Mouse (Mus musculus) bone marrow, adult 2 months (tissue): ENCODE measurements around the gene Gm49373. TPM values are rescaled to one million over a fixed set of nuclear protein-coding genes. Genes with fewer than 3 reads are reported as not detected.

ENCODE experiments used
- H3K27ac ChIP-seq: fragments of 200-500 bp; 2 replicates; pipeline ENCODE4 v1.5.1; 2012; ENCODE audit warnings: low read depth, mild to moderate bottlenecking, control low read depth, inconsistent platforms, low read length; ENCODE audit not compliant: control insufficient read depth, poor library complexity, insufficient read depth
- H3K4me1 ChIP-seq: fragments of 200-500 bp; 2 replicates; pipeline ENCODE4 v1.6.1; 2011; ENCODE audit warnings: low read length; ENCODE audit not compliant: control insufficient read depth, insufficient read depth
- H3K4me3 ChIP-seq: fragments of 200-500 bp; replicated peaks from 2 replicates; pipeline ENCODE3; 2011; ENCODE audit warnings: mild to moderate bottlenecking, low read depth, low read length, control low read depth; ENCODE audit not compliant: control insufficient read depth
- CTCF ChIP-seq: fragments of 200-500 bp; IDR thresholded peaks from 2 replicates; pipeline ENCODE4 v1.5.1; 2011; ENCODE audit warnings: low read length, control low read depth; ENCODE audit not compliant: control insufficient read depth, insufficient read depth
- POLR2A ChIP-seq: fragments of 200-500 bp; IDR thresholded peaks from 2 replicates; pipeline ENCODE4 v1.6.1; 2011; ENCODE audit warnings: low read depth, mild to moderate bottlenecking, control low read depth, low read length, borderline replicate concordance; ENCODE audit not compliant: control insufficient read depth
- WGBS: fragments of 180-500 bp; shearing (Covaris S2); methylation state at CpG from one replicate; pipeline ENCODE4 v1.1.7; 2018; 5-methylcytosine and 5-hydroxymethylcytosine counted together
- polyA plus RNA-seq: library from polyadenylated mRNA; stranded (reverse); fragments of >200 nt; gene quantifications from 2 replicates; pipeline ENCODE4 v1.2.4, GENCODE M21; 2011; ENCODE audit warnings: low replicate concordance; ENCODE audit not compliant: missing spikeins, insufficient read depth, insufficient read length

Gene Gm49373
- polyA plus RNA-seq, 1 experiment, result 1.7 TPM

- peaks cover 7% of the 10 kb centered on the region; the same call in 1 of the 2 replicates for H3K4me1 ChIP-seq
- TF ChIP-seq POLR2A (no peak), CTCF (no peak)
- WGBS, result 70% methylated on average over 2 of the region's 2 CpGs
- H3K27ac ChIP-seq, result no peak overlapping the region
- H3K4me3 ChIP-seq, result no peak overlapping the region
Measured at GRCm38 (mm10) chr9:21018600-21018999, 54.3 kb downstream of the Gm49373 start.

GRCm38 (mm10) chr9:21017177-21017575 lies 55.7 kb downstream of the Gm49373 start:
- H3K4me1 ChIP-seq, result peaks cover 7% of the 10 kb centered on the region; the same call in 1 of the 2 replicates
- TF ChIP-seq CTCF (no peak), POLR2A (no peak)
- 9% methylated on average over 4 of the region's 4 CpGs for WGBS
- peak overlapping the region; percentile 7 for H3K4me3 ChIP-seq
- H3K27ac ChIP-seq, result peak overlapping the region; percentile 25

- H3K4me1 ChIP-seq, result peaks cover 7% of the 10 kb centered on the region; the same call in 1 of the 2 replicates
- H3K4me3 ChIP-seq, result peak overlapping the region; percentile 62
- WGBS, result 3% methylated on average over 17 of the region's 17 CpGs
- H3K27ac ChIP-seq, result no peak overlapping the region
- no peak for TF ChIP-seq POLR2A
Measured at GRCm38 (mm10) chr9:21016331-21017176, 56.3 kb downstream of the Gm49373 start.

GRCm38 (mm10) chr9:21015571-21016130 lies 57.2 kb downstream of the Gm49373 start, which contains the start of gene Icam1:
Icam1 (plus strand) TSS chr9:21015985.
- under 1% methylated on average over 30 of the region's 30 CpGs for WGBS
- Histone ChIP-seq H3K4me3 (peak within 1 kb of the TSS; percentile 62), H3K27ac (peak within 1 kb of the TSS; percentile 76), H3K4me1 (peaks cover 7% of the 10 kb centered on the region; the same call in 1 of the 2 replicates)
- TF ChIP-seq POLR2A (peak; percentile 95), CTCF (no peak)

- TF ChIP-seq CTCF (no peak), POLR2A (peak; percentile 41; the same call in 1 of the 2 replicates)
- H3K4me1 ChIP-seq, result peaks cover 7% of the 10 kb centered on the region; the same call in 1 of the 2 replicates
- 1% methylated on average over 29 of the region's 29 CpGs for WGBS
- H3K4me3 ChIP-seq, result peak overlapping the region; percentile 62
- H3K27ac ChIP-seq, result peak overlapping the region; percentile 76
Measured at GRCm38 (mm10) chr9:21014691-21015570, 58.0 kb downstream of the Gm49373 start.

Other genes starting within 250 kb of the Gm49373 start
- 13.1 and 28.5 TPM in 2 replicates for gene A230050P20Rik, start 204.5 kb downstream of the Gm49373 start, polyA plus RNA-seq
- 1.6 TPM in 1 of 2 replicates, not detected in the other for gene Angptl6, start 193.4 kb downstream of the Gm49373 start, polyA plus RNA-seq
- 41.9 and 69.7 TPM in 2 replicates for gene Ppan, start 184.9 kb downstream of the Gm49373 start, polyA plus RNA-seq
- gene Eif3g, start 174.5 kb downstream of the Gm49373 start, polyA plus RNA-seq, result 62.7 and 99.1 TPM in 2 replicates
- gene Dnmt1, start 113.2 kb downstream of the Gm49373 start, polyA plus RNA-seq, result 83.7 and 98.4 TPM in 2 replicates
- gene S1pr2, start 96.3 kb downstream of the Gm49373 start, polyA plus RNA-seq, result 0.84 and 2.2 TPM in 2 replicates
- 13.8 and 27.4 TPM in 2 replicates for gene Mrpl4, start 70.4 kb downstream of the Gm49373 start, polyA plus RNA-seq
- gene Icam1, start 57.1 kb downstream of the Gm49373 start, polyA plus RNA-seq, result 4.4 and 15.3 TPM in 2 replicates
- gene Icam4, start 43.7 kb downstream of the Gm49373 start, polyA plus RNA-seq, result 31.6 and 34.0 TPM in 2 replicates
- gene Icam5, start 41.0 kb downstream of the Gm49373 start, polyA plus RNA-seq, result 1.5 and 1.7 TPM in 2 replicates
- not detected in 2 replicates for gene Zglp1, start 6.0 kb downstream of the Gm49373 start, polyA plus RNA-seq
- gene Fdx1l, start 518 bp upstream of the Gm49373 start, polyA plus RNA-seq, result 15.2 and 41.9 TPM in 2 replicates
- gene Gm38431, start 18.9 kb upstream of the Gm49373 start, polyA plus RNA-seq, result 2.5 and 4.9 TPM in 2 replicates
- 9.6 and 20.5 TPM in 2 replicates for gene Raver1, start 18.9 kb upstream of the Gm49373 start, polyA plus RNA-seq
- 15.0 and 27.9 TPM in 2 replicates for gene Tyk2, start 58.1 kb upstream of the Gm49373 start, polyA plus RNA-seq
- gene Cdc37, start 76.9 kb upstream of the Gm49373 start, polyA plus RNA-seq, result 29.6 and 51.1 TPM in 2 replicates
- gene Pde4a, start 92.6 kb upstream of the Gm49373 start, polyA plus RNA-seq, result 6.5 and 7.9 TPM in 2 replicates
- gene Keap1, start 166.3 kb upstream of the Gm49373 start, polyA plus RNA-seq, result 24.7 and 35.1 TPM in 2 replicates
- gene S1pr5, start 175.3 kb upstream of the Gm49373 start, polyA plus RNA-seq, result 0.65 and 1.00 TPM in 2 replicates
- gene Atg4d, start 192.2 kb upstream of the Gm49373 start, polyA plus RNA-seq, result 42.9 and 74.7 TPM in 2 replicates
- 50.1 and 105 TPM in 2 replicates for gene Kri1, start 214.9 kb upstream of the Gm49373 start, polyA plus RNA-seq
- 84.1 and 99.0 TPM in 2 replicates for gene Cdkn2d, start 218.3 kb upstream of the Gm49373 start, polyA plus RNA-seq
- gene Ap1m2, start 239.2 kb upstream of the Gm49373 start, polyA plus RNA-seq, result 1.8 TPM in 1 of 2 replicates, not detected in the other
- gene Slc44a2, start 247.6 kb upstream of the Gm49373 start, polyA plus RNA-seq, result 57.3 and 106 TPM in 2 replicates